Mouse (Mus musculus) forebrain, embryonic 12.5 days (tissue): Measurements from ENCODE around the gene Cdt1. TPM values are rescaled to one million over a fixed set of nuclear protein-coding genes. Genes with fewer than 3 reads are reported as not detected.

ENCODE experiments used
- ATAC-seq: fragments of 200-750 bp; cut with Nextera tagmentation; 2 replicates; pipeline ENCODE4 v1.8.0; 2017; ENCODE audit warnings: moderate TSS enrichment; ENCODE audit not compliant: low FRiP score
- H3K27ac ChIP-seq: fragments of 300-500 bp; sonication (generic); 2 replicates; pipeline ENCODE4 v1.5.1; 2016; ENCODE audit warnings: mild to moderate bottlenecking
- H3K27me3 ChIP-seq: fragments of 300-500 bp; sonication (generic); 2 replicates; pipeline ENCODE4 v1.6.1; 2016; ENCODE audit warnings: mild to moderate bottlenecking
- H3K36me3 ChIP-seq: fragments of 300-500 bp; sonication (generic); replicated peaks from 2 replicates; pipeline ENCODE4 v1.6.1; 2016; ENCODE audit warnings: mild to moderate bottlenecking
- H3K4me1 ChIP-seq: fragments of 300-500 bp; sonication (generic); 2 replicates; pipeline ENCODE4 v1.6.1; 2016
- H3K4me2 ChIP-seq: fragments of 300-500 bp; sonication (generic); 2 replicates; pipeline ENCODE4 v1.6.1; 2016; ENCODE audit warnings: mild to moderate bottlenecking, moderate library complexity
- H3K4me3 ChIP-seq: fragments of 300-500 bp; sonication (generic); replicated peaks from 2 replicates; pipeline ENCODE4 v1.5.1; 2016; ENCODE audit warnings: mild to moderate bottlenecking
- H3K9ac ChIP-seq: fragments of 300-500 bp; sonication (generic); 2 replicates; pipeline ENCODE4 v1.6.1; 2016; ENCODE audit warnings: mild to moderate bottlenecking
- H3K9me3 ChIP-seq: fragments of 300-500 bp; sonication (generic); 2 replicates; pipeline ENCODE4 v1.6.1; 2016
- WGBS: fragments of 180-500 bp; shearing (Covaris S2); methylation state at CpG from one replicate; pipeline ENCODE4 v1.1.7; 2016; 5-methylcytosine and 5-hydroxymethylcytosine counted together
- polyA plus RNA-seq: library from polyadenylated mRNA; unstranded; fragments of >200 nt; fragmentation: Nextera tagmentation; extraction: Ambion mirVana; gene quantifications from 2 replicates; pipeline ENCODE4 v1.2.1, GENCODE M21; 2016

Gene Cdt1
- polyA plus RNA-seq, 1 experiment from 2014 or later = 46.0 TPM

DNA sequence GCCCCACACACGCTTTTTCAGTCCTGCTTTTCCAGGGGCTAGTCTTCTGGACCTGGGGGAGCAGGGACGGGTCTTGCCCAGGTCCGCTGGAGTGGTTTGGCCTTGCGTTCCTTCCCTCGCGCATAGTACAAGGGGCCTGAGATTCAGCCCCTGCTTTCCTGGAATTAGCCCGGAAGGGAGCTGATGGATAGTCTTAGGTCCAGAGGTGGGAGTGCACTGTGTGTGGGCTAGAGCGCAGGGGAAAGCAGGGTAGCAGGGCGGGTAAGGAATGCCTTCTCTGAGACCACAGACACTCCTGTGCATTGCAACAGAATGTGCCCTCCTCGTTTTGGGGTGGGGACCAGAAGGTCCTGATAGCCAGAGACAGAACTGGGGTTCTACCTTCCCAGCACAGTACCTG lies 9.3 kb downstream of the Cdt1 start:
- H3K36me3 ChIP-seq = peaks cover 28% of the 10 kb centered on the region
- H3K4me2 ChIP-seq = peak overlapping the region; percentile 69
- H3K27me3 ChIP-seq = 0 out of 2 replicates have a peak, but pooled peaks cover 3% of the 10 kb centered on the region
- 0 out of 2 replicates have a peak overlapping the region, but pooled peaks have one; percentile 26 for H3K27ac ChIP-seq
- H3K4me3 ChIP-seq = peak overlapping the region; percentile 64
- H3K4me1 ChIP-seq = peaks cover 46% of the 10 kb centered on the region
- H3K9ac ChIP-seq = peak overlapping the region; percentile 79; the same call in 1 of the 2 replicates
- H3K9me3 ChIP-seq = no peaks in the 10 kb centered on the region
- ATAC-seq = peak; percentile 41
- WGBS = 39% methylated on average over 10 of the region's 10 CpGs

DNA sequence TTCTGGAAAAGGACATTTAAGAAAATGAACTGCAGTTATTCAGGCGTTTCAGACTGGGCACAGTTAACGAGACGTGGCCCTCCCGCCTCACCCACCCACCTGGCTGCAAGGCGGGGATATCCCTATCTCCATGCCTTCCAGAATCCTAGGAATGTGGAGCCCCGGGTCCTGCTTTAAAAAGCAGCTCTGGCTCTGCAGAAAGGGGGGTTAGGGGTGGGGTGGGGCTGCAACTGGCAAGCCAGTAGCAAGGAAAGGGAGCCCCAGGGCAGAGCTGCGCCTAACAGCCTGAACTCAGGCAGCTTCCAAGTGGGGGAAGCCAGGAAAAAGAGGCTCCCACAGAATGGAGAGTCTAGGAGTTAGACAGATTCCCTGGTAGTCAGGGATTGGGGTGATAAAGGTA lies 11.4 kb downstream of the Cdt1 start:
- H3K27ac ChIP-seq = no peak overlapping the region
- no peak overlapping the region for H3K4me2 ChIP-seq
- H3K4me1 ChIP-seq = peaks cover 34% of the 10 kb centered on the region
- H3K4me3 ChIP-seq = no peak overlapping the region
- H3K9ac ChIP-seq = no peak overlapping the region
- no peaks in the 10 kb centered on the region for H3K9me3 ChIP-seq
- H3K27me3 ChIP-seq = 0 out of 2 replicates have a peak, but pooled peaks cover 3% of the 10 kb centered on the region
- H3K36me3 ChIP-seq = peaks cover 10% of the 10 kb centered on the region
- 23% methylated on average over 7 of the region's 7 CpGs for WGBS
- ATAC-seq = no peak

DNA sequence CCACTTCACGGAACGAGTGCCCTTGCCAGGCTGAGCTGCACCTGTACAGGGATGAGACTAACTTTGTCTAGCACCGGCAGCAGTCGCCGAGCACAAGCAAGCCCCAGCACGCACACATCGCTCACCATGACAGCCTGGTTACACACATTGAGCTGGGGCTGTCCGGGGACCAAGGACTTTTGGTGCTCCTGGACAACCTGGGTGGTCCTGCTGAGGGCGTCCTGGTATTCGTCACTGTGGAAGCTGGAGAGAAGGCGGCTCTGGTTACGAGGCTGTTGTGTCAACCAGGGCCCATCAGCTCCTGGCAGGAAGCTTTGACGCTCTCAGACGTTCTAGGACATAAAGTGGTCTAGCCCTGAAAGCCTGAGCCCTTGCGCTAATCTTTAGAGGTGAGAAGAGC lies 13.1 kb downstream of the Cdt1 start:
- Histone ChIP-seq H3K4me2 (no peak overlapping the region), H3K27ac (no peak overlapping the region), H3K9me3 (no peaks in the 10 kb centered on the region), H3K27me3 (0 out of 2 replicates have a peak, but pooled peaks cover 7% of the 10 kb centered on the region), H3K4me1 (peaks cover 20% of the 10 kb centered on the region), H3K9ac (no peak overlapping the region), H3K36me3 (no peaks in the 10 kb centered on the region), H3K4me3 (no peak overlapping the region)
- WGBS = 84% methylated on average over 15 of the region's 15 CpGs
- no peak for ATAC-seq

DNA sequence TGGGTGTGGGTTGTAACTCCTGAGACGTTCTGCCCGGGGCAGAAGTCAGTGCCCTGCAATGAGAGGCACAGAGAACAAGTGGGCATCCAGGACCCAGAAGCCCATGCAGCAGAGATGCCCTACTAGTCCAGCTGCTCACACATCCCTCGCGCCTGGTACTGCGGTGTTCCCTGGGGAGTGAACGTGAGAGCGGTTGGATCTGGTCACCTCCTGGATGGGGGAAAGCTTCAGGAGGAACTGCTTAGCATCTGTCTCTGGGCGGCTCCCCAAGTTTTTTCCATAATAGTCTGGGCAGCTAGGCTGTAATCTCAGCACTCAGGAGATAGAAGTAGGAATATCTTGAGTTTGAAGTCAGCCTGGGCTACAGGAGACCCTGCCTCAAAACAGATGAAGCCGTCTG lies 17.2 kb downstream of the Cdt1 start:
- WGBS = 87% methylated on average over 9 of the region's 9 CpGs
- H3K27me3 ChIP-seq = 0 out of 2 replicates have a peak, but pooled peaks cover 7% of the 10 kb centered on the region
- no peak overlapping the region for H3K4me2 ChIP-seq
- no peaks in the 10 kb centered on the region for H3K36me3 ChIP-seq
- no peak overlapping the region for H3K4me3 ChIP-seq
- H3K27ac ChIP-seq = no peak overlapping the region
- no peak for ATAC-seq
- H3K9me3 ChIP-seq = no peaks in the 10 kb centered on the region
- H3K9ac ChIP-seq = no peak overlapping the region
- H3K4me1 ChIP-seq = peaks cover 7% of the 10 kb centered on the region; the same call in 1 of the 2 replicates

DNA sequence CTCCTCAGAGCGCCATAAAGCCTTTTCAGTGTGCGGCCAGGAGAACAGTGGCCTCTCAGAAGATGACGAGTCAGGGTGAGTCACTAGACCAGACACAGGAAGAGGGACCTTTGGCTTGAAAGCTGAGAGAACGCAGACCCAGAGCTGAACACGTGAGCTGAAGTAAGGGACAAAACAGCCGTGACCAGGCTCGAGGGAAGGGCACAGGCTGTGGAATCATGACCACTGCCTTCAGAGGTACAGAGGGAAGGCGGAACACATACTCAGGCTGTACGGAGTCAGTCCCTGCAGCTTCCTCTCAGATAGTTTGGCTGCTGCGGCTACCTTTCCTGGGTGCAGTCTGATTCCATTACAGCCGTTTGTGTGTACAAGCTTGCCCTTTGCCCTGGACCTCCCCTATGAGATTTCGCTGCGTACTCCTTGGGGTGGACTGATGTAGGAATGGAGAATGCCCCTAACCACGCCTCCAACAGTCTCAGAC lies 17.6 kb downstream of the Cdt1 start:
- H3K9ac ChIP-seq = no peak overlapping the region
- H3K4me1 ChIP-seq = peaks cover 7% of the 10 kb centered on the region; the same call in 1 of the 2 replicates
- no peak for ATAC-seq
- H3K27ac ChIP-seq = no peak overlapping the region
- no peak overlapping the region for H3K4me2 ChIP-seq
- no peaks in the 10 kb centered on the region for H3K36me3 ChIP-seq
- 0 out of 2 replicates have a peak, but pooled peaks cover 6% of the 10 kb centered on the region for H3K27me3 ChIP-seq
- no peak overlapping the region for H3K4me3 ChIP-seq
- WGBS = 72% methylated on average over 14 of the region's 14 CpGs
- H3K9me3 ChIP-seq = no peaks in the 10 kb centered on the region

DNA sequence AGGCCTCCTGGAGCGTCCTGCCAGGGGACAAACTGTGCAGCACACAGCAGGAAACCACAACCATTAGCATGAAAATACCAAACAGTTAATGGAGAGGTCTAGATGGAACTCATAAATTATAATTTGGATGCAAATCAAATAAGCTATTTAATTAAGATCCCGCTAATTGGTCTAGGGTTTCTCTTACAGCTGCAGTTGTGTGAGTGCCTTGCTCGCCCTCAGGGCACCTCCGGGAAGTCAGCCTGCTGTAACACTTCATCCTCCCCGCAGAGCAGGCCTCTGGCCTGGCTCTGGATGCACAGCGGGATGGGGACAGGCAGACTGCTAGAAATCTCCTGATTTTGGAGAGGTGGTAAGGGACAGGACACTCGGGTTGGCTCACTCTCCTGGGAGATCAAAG lies 18.4 kb downstream of the Cdt1 start:
- H3K36me3 ChIP-seq = no peaks in the 10 kb centered on the region
- 0 out of 2 replicates have a peak, but pooled peaks cover 5% of the 10 kb centered on the region for H3K27me3 ChIP-seq
- 43% methylated on average over 7 of the region's 7 CpGs for WGBS
- H3K4me2 ChIP-seq = no peak overlapping the region
- H3K9me3 ChIP-seq = no peaks in the 10 kb centered on the region
- ATAC-seq = no peak
- peaks cover 7% of the 10 kb centered on the region; the same call in 1 of the 2 replicates for H3K4me1 ChIP-seq
- H3K9ac ChIP-seq = no peak overlapping the region
- H3K27ac ChIP-seq = no peak overlapping the region
- no peak overlapping the region for H3K4me3 ChIP-seq

DNA sequence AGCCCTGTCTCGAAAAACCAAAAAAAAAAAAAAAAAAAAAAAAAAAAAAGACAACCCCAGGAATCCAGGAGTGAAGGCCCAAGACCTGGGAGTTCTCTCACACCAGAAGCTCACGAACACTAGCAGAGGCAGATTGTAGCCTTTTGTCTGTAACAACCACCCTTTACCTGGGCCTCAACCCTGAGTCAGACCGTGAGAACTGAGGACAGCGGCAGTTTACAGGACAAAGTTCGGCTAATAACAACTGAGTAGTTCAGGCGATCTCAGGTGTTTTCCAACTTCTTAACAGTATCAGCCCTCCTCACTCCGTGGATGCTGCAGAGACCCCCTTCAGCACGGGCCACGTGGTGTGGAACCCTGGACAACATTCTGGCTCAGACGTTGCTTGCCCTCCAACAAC lies 18.9 kb downstream of the Cdt1 start:
- 84% methylated on average over 9 of the region's 10 CpGs for WGBS
- H3K4me1 ChIP-seq = peaks cover 7% of the 10 kb centered on the region; the same call in 1 of the 2 replicates
- ATAC-seq = no peak
- no peaks in the 10 kb centered on the region for H3K36me3 ChIP-seq
- H3K27me3 ChIP-seq = 0 out of 2 replicates have a peak, but pooled peaks cover 5% of the 10 kb centered on the region
- no peak overlapping the region for H3K4me3 ChIP-seq
- no peak overlapping the region for H3K4me2 ChIP-seq
- H3K27ac ChIP-seq = no peak overlapping the region
- H3K9ac ChIP-seq = no peak overlapping the region
- H3K9me3 ChIP-seq = no peaks in the 10 kb centered on the region

DNA sequence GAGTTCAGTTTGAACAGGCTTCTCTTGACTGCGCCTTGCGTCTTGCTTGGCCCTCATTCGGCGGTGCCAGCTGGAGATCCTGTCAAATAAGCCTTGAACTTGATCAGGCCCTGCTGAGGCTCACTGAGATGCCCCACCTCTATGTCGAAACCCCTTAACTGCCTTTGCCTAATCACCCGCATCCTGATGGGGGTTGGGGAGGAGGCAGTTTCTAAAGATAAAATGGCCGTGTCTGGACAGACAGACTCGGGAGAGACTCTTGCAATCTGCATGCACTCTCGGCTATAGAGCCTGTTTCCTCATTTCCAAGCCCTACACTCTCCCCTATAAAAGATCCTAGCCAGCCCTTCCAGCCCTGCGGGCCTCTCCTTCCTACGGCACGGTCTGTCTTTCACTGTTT lies 25.4 kb downstream of the Cdt1 start:
- H3K27ac ChIP-seq = no peak overlapping the region
- no peak for ATAC-seq
- 81% methylated on average over 12 of the region's 12 CpGs for WGBS
- H3K4me3 ChIP-seq = no peak overlapping the region
- H3K9ac ChIP-seq = no peak overlapping the region
- no peaks in the 10 kb centered on the region for H3K4me1 ChIP-seq
- no peak overlapping the region for H3K4me2 ChIP-seq
- no peaks in the 10 kb centered on the region for H3K9me3 ChIP-seq
- no peaks in the 10 kb centered on the region for H3K36me3 ChIP-seq
- H3K27me3 ChIP-seq = no peaks in the 10 kb centered on the region

DNA sequence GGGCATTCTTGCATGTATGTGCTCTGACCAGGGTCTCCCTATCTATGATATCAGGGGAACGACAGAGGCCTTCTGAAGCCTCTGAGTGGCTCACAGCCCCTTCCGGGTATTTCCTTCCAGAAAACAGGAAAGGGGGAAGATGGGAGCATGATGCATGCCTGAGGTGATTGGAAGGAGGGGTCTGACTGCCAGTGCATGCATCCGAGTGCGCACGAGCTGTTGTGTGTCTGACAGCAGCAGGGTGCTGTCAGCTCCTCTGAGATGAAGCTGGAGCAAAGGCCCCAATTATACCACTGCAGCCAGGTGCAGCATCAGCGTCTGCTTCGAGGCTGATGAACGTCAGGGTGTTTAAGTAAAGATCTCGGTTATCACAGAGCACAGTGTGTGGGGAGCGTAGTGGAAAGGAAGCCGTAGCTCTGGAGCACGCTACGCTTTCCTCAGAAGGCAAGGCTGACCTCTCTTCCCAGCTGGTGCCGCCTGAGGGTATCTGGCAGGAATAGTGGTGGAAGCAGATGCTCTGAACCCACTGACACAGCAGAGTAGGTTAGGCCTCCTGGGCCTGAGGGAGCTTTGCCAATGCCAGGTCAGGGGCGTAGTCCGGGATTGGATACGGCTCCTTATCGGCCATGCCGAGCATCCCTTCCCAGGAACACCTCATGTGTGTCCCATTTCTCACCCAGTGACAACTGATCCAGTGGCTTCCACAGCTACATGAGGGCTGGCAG lies 26.1 kb downstream of the Cdt1 start:
- H3K9ac ChIP-seq = no peak overlapping the region
- no peaks in the 10 kb centered on the region for H3K36me3 ChIP-seq
- no peaks in the 10 kb centered on the region for H3K9me3 ChIP-seq
- 84% methylated on average over 19 of the region's 19 CpGs for WGBS
- H3K4me2 ChIP-seq = no peak overlapping the region
- peak overlapping the region; percentile 54; the same call in 1 of the 2 replicates for H3K27ac ChIP-seq
- H3K4me3 ChIP-seq = no peak overlapping the region
- no peaks in the 10 kb centered on the region for H3K4me1 ChIP-seq
- H3K27me3 ChIP-seq = no peaks in the 10 kb centered on the region
- ATAC-seq = no peak

DNA sequence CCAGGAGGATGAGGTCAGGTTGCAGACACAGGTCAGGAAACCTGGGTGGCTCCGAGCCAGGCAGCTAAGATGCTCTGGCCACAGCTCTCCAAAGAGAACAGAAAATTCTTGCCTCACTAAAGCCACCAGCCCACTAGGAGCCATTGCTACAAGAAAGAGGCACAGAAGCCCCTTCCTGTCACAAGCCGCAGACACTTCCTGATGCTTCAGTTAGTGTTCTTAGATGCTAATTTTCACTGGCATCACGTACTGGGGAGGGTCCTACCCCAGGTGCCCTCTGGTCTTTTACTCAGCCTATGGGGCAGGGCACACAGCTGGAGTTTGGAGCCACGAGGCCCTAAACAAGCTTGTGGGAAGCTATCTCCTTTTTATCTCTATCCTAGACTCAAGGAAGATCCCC lies 28.2 kb downstream of the Cdt1 start:
- 50% methylated on average over 4 of the region's 4 CpGs for WGBS
- no peak for ATAC-seq
- no peak overlapping the region for H3K9ac ChIP-seq
- H3K27me3 ChIP-seq = no peaks in the 10 kb centered on the region
- no peaks in the 10 kb centered on the region for H3K4me1 ChIP-seq
- H3K27ac ChIP-seq = no peak overlapping the region
- H3K9me3 ChIP-seq = no peaks in the 10 kb centered on the region
- H3K4me3 ChIP-seq = no peak overlapping the region
- no peak overlapping the region for H3K4me2 ChIP-seq
- no peaks in the 10 kb centered on the region for H3K36me3 ChIP-seq

DNA sequence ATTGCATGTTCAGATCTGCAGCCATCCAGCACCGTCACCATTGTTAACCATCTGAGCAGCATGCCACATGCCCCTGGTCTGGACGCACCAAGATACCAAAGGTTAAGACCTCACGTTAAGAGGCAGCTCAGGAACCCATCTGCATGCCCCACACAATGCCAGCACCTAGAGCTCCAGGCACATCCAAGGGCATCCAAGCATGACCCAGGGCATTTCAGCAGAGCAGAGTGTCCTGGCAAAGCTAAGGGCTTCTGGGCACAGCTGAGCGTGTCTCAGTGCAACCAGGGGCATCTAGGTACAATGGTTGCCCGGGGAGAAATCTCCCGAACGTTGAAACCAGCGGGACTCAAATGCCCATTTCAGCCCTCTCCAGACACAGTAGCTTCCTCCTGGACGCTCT lies 32.9 kb downstream of the Cdt1 start:
- no peak for ATAC-seq

DNA sequence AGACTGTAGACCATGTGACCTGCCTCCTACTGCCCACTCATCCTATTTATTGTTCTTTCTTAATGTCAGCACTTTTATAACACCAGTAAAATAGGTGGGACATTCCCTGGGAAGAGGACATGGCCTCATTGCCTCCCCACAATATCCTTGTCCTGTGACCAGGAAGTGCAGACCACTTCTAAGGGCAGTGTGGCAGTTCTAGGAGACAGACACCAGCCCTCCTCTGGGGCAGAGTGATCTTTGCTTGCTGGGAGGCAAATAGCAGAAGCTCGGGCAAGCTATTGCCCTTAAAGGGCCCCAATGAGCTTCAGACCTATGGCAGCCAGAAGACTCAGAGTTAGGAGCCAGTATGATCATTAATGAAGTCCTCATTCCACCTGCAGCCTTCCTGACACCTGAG lies 36.8 kb downstream of the Cdt1 start:
- no peak overlapping the region for H3K4me2 ChIP-seq
- H3K4me1 ChIP-seq = no peaks in the 10 kb centered on the region
- ATAC-seq = no peak
- H3K27ac ChIP-seq = no peak overlapping the region
- H3K9ac ChIP-seq = no peak overlapping the region
- H3K27me3 ChIP-seq = no peaks in the 10 kb centered on the region
- H3K4me3 ChIP-seq = no peak overlapping the region
- no peaks in the 10 kb centered on the region for H3K9me3 ChIP-seq
- H3K36me3 ChIP-seq = no peaks in the 10 kb centered on the region
- 76% methylated on average over 1 of the region's 1 CpGs for WGBS

More for the DNA sequence above, 32.9 kb downstream of the Cdt1 start:
- Histone ChIP-seq H3K4me1 (no peaks in the 10 kb centered on the region), H3K9me3 (no peaks in the 10 kb centered on the region), H3K9ac (no peak overlapping the region), H3K27ac (no peak overlapping the region), H3K4me3 (no peak overlapping the region), H3K36me3 (no peaks in the 10 kb centered on the region), H3K27me3 (no peaks in the 10 kb centered on the region), H3K4me2 (no peak overlapping the region)
- 87% methylated on average over 9 of the region's 9 CpGs for WGBS

DNA sequence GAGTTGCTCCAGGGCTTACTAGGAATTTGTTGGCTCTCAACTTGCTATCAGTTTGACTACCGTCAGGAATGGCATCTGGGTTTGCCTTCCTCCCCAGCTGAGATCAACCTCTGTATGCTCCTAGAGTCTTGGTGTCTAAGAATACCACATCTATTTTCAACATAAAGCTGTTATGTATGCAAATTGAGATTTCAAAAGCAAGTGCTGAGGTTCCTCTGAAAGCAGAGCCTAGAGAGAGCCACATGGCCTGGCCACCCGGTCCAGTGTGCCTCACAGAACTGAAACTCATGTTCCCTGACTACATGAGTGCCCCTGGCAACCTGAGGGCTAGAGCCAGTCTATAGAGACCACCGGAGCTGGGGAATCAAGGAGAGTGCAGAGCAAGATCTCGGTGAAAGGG lies 37.6 kb downstream of the Cdt1 start:
- Histone ChIP-seq H3K27ac (no peak overlapping the region), H3K9me3 (no peaks in the 10 kb centered on the region), H3K4me3 (no peak overlapping the region), H3K4me1 (peaks cover under 1% of the 10 kb centered on the region), H3K27me3 (no peaks in the 10 kb centered on the region), H3K4me2 (no peak overlapping the region), H3K9ac (no peak overlapping the region), H3K36me3 (no peaks in the 10 kb centered on the region)
- 82% methylated on average over 4 of the region's 4 CpGs for WGBS
- no peak for ATAC-seq
